Mouse (Mus musculus): ENCODE results near the gene Crls1. TPM values are rescaled to one million over a fixed set of nuclear protein-coding genes. Genes with fewer than 3 reads are reported as not detected.

Crls1 gene
- polyA plus RNA-seq (2017; shearing (Covaris generic)), result 15.6 TPM

DNA sequence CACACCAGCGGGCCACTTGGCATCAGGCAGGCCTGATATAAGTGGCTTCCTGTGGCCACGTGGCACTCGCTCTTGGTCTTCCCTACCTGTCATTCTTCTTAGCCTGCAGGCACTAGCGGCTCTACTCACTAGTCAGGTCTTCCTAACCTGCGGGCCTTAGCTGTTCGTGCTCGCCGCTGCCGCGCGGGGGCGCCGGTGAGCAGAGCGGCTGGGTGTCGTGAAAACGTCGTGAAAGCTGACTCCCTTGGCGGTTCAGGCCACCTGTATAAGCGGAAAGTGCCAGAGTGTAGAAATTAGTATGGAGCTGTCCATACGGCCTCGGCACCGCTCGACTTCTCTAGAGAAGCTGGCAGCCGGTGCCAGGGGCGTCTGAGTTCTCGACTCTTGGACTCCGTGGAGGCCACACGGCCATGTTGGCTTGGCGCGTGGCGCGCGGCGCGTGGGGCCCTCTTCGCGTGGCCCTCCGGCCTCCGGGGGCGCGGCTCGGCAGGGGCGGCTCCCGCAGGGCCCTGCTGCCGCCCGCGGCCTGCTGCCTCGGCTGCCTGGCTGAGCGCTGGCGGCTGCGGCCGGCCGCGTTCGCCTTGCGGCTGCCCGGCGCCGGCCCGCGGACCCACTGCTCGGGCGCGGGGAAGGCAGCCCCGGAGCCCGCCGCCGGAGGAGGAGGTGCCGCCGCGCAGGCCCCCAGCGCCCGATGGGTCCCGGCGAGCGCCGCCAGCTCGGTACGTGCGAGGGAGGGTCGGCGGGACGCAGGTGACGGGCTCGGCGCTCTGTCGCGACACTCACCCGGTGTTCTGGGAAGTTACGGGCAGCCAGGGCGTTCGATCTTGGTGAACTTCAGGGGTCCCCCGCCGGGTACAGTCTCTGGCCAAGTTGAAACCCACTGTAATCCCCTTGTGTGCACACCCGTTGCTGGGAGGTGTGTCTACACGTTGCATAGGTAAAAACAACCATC, at the start of gene Crls1:
Gene Crls1 (plus strand): TSS at position 260 of the 952 bp plus-strand sequence.

DNA sequence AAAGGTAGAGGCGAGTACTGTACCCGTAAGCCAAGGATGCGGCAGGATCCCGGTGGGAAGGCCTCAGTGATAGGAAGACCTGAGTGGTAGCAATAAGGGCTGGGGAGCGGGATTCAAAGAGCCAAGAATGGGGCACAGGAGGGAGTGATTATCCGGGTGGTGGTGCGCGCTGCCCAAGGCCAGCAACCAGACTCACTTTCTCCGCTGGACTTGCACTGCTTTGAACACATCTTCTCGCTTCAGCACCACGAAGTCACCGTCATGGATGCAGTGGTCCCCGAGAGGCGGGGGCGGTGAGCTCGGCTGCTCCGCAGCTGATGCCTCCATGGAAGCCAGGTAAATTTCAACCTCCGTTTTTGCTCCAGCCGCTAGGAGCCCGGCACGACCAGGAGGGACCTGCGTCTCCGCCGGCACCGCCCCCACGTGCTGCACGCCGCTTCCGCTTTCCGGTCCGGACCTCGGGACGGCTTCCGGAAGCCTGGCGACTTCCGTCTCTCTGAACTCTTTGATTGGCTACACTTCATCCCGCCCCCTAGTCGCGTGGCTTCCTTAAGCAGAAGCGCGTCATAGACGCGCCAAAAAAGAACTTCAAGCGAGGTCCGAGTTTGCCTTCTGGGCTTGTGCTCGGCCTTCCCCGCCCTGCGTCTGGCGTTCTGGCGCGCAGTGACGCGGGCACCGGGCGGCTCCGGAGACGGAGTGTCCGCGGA, 30.7 kb upstream of the Crls1 start, which contains the start of the genes Trmt6 and Mcm8:
Gene Trmt6 (minus strand): TSS at position 448 of the 707 bp plus-strand sequence.
Gene Mcm8 (plus strand): TSS at position 534 of the 707 bp plus-strand sequence.

DNA sequence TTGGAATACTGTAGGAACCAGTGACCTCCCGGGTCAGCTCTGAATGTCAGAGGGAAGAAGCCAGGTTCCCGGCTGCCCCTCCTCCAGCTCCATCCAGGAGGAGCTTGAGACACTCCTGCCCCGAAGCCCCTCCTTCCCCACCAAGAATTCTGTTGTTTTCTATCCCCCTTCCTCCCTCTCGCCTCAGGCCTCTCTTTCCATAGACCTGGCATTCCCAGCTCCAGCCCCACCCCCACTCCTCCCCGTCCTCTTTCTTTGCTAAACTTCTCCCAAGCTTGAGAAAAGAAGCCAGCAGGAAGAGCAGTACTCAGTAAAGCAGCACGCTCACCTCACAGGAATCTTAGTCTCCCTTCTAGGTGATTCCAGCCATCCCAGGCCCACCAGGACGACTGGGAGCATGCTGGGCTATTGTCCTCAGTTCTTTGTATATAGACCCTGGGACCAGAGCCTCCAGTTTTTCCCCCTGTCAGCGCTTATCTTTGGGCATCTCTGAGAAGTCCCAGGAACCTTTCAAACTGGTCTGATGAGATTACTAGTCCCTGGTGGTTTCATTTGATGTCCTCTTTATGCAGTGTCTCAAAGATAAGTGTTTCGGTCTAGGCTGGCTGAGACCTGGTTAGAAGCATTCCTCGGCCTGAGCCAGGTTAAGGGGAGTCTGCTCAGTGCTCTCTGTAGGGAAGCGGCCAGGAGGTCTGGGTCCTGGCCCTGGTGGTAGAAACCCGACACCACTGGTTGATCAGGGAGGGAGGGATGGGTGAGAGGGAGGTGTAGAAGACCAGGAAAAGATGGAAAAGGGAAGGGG, 34.6 kb downstream of the Crls1 start, which contains the start of gene Lrrn4:
Gene Lrrn4 (minus strand): TSS at position 48 of the 802 bp plus-strand sequence.

Other genes starting within 250 kb of the Crls1 start
- 95.2 TPM for gene Shld1, start 159.7 kb upstream of the Crls1 start, polyA plus RNA-seq (2017; shearing (Covaris generic))
- gene Chgb, start 65.4 kb upstream of the Crls1 start, polyA plus RNA-seq (2017; shearing (Covaris generic)), result 0.22 TPM
- 21.7 TPM for gene Trmt6, start 30.6 kb upstream of the Crls1 start, polyA plus RNA-seq (2017; shearing (Covaris generic))
- 1.1 TPM for gene Mcm8, start 30.5 kb upstream of the Crls1 start, polyA plus RNA-seq (2017; shearing (Covaris generic))
- gene Lrrn4, start 34.2 kb downstream of the Crls1 start, polyA plus RNA-seq (2017; shearing (Covaris generic)), result 0.10 TPM
- 0.30 TPM for gene Fermt1, start 99.2 kb downstream of the Crls1 start, polyA plus RNA-seq (2017; shearing (Covaris generic))

Data from effector memory CD4-positive, alpha-beta T cell, adult 5 months (primary cell).